Mouse (Mus musculus): ENCODE measurements at regions not wholly inside any gene's neighbourhood (a gene's known extent, or its start where the extent isn't known, plus 50 kb on each side); places are given as distances from the start of the nearest gene placed in this dataset.

- TF ChIP-seq GATA1 (IDR thresholded peaks at IDR 0.05; ENCODE audit: low read length) (no peak), TAL1 (IDR thresholded peaks at IDR 0.05; ENCODE audit: low read length) (no peak)
Measured at GRCm38 (mm10) chr1:194302775-194303174, 315.2 kb upstream of the Plxna2 start.
